Mouse (Mus musculus) CH12F3 (cell line): ENCODE results near the gene Jak1.

Source experiments
- in situ Hi-C: fragments of 300-500 bp; cut with MboI; formaldehyde crosslinking; loops from 2 replicates; pipeline ENCODE4 v1.14.3; 2020; ENCODE audit warnings: low sequenced_read_pairs

The Jak1 gene

DNA sequence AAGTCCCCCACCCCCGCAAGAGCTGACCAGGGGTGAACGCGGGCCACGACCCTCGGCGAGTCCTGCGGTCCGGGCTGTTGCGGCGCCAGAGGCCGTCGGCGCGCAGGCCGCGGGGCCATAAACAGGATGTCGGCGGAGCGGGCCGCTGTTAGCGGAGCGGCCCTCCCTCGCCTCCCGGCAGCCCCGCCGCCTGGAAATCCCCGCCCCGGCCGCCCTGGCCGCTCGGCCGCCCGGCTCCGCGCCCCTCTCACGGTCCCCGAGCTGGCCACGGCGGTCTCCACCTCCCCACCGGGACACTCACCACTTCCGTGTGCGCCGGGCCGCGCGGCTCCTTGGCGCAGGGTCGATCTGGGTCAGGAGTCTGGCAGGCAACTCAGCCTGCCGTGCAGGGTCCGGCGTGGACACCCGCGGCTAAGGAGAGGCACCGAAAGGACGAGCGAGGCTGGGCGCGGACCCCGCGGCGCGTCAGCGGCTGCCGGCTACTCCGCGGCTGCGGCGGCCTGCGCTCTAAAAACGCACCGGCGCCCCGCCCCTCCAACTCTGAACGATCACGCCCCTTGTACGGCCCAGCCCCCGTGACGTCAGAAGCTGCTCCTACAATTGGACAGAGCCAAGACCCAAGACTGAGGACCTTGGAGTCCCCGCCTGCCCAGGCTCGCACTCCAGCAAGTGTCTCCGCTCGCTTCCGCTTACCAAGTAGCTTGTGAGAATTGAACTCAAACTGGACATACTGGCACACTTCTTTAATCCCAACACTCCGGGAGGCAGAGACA is at the start of gene Jak1:
Jak1 (minus strand) TSS at position 542 of the 773 bp plus-strand sequence.
- in situ Hi-C loops: no loop called here

DNA sequence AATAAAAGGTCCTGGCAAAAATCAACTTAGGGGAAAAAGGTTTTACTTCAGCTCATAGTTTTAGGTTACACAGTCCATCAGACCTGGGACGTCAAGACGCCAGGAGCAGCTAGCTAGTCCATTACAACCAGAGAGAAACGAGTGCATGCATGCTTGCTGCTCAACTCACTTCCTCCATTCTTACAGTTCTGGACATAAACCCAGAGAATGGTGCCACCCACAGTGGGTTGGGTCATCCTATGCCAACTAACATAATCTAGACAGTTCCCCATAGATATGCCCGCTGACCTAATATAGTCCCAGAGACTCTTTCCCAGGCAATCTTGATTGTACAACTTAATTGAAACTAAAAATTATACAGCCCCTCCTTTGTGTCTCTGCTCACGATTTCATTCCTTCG is 47.0 kb upstream of the Jak1 start:
- in situ Hi-C loops: no loop called here

DNA sequence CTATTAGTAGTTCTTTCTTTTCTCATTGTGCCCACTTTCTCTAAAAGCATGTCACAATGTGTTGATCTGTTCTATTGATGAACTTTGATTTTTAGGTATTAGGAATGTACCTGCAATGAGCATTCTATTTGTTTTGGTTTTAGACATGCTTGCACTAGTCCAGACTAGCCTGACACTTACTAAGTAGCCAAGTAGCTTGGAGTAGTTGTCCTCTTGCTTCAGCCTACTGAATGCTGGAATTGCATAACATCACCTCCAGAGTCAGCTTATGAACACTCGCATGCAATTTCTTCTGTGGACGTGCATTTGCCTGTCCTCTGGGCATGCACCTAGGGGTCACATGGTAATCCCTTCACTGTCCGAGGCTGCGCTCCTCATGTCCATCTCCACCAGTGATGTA is 43.1 kb upstream of the Jak1 start:
- in situ Hi-C loops: no loop called here

DNA sequence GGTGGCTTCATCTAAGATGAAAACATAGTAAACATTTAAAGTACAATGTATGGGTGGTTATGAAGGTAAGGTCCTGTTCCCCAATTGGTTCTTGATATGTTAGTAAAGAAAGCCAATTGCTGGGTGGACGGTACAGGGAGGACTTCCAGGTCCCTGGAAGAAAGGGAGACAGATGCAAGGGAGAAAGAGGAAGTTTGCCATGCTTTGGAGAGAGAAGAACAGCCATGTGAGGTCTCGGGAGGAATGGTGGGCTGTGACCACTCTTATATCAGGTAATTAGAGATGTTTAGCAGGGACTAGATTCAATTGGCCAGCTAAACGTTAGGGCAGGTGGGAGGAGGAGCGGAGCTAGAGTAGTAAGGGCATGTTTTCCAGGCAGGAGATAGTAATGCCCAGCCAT is 42.2 kb upstream of the Jak1 start:
- in situ Hi-C loops: no loop called here

GRCm38 (mm10) chr4:101306132-101306915 is 41.2 kb upstream of the Jak1 start:
- in situ Hi-C loops: no loop called here

- in situ Hi-C loops: no loop called here
Measured at GRCm38 (mm10) chr4:101305126-101305525, 40.0 kb upstream of the Jak1 start.

DNA sequence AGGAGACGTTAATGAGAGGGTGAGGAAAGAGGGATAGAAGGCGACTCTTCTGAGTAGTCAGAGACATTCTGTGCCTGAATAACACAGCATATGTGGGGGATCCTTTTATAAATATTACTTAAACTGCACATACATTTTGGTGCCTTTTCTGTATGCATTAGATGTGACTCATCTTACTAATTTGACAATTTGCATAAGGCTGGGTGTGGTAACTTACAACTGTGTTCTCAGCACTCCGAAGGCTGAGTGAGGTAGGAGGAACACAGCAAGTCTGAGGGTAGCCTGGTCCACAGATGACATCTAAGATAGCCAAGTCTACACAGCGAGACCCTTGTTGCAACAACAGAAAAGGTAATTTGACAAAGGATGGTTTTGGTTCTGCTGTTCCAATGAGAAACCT is 39.0 kb upstream of the Jak1 start:
- in situ Hi-C loops: no loop called here

- in situ Hi-C loops: no loop called here
Measured at GRCm38 (mm10) chr4:101300392-101300910, 35.4 kb upstream of the Jak1 start.

- in situ Hi-C loops: no loop called here
Measured at GRCm38 (mm10) chr4:101298311-101298990, 33.4 kb upstream of the Jak1 start.

- in situ Hi-C loops: no loop called here
Measured at GRCm38 (mm10) chr4:101296836-101297235, 31.8 kb upstream of the Jak1 start.

- in situ Hi-C loops: no loop called here
Measured at GRCm38 (mm10) chr4:101295788-101296187, 30.7 kb upstream of the Jak1 start.

DNA sequence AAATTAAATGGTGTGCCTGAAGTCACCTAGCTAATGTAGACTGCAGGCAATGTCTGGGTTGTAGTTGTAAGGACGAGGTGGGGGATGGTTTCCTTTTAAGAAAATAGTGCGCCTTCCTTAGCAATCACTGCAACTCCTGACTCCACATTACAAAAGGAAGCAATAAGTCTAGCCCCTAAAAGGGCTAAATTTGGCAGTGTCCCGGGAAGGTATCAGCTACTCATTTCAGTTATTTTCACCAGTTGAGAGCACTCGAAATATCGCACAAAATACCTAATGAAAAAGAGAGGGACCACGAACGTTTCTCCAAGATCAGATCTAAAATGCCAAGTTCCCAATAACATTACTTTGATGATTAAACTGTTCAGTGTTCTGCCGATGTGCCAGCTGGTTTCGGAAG is 28.6 kb upstream of the Jak1 start:
- in situ Hi-C loops: no loop called here

DNA sequence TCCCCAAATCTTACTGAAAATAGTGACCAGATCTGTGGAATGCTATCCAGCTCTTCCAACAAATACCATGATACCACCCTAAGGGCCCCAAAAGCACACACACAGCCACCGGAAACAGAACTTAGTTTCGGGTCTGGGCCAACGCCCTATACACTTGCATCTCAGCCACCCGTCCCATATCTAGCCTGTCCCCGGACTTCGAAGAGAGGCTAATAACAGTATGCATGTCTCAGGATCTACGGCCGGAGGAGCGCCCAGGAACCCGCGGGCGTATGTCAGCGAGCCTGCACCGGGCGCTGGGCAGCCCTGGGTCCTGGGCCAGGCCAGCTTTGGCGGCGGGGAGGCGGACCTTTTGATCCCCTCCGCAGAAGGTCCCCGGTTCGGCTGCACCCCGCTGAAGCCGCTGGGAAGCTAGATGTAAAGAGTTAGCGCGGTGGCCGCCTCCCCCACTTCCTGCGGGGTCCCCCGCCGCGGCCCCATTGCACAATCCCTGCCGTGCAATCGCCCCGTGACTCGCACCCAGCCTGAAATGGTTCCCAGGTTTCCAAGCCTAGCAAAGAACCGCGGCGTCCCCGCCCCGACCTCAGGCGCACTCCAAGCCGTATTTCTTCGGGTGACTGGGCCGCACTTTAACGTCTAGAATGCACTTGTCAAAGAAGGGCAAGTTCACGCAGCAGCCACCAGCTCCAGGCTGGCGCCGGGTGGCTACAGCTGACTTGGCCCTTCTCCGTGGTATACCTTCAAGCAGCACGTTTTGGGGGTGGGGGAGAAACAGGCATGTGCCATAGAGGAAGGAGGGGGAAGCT is 27.9 kb upstream of the Jak1 start:
- in situ Hi-C loops: no loop called here

DNA sequence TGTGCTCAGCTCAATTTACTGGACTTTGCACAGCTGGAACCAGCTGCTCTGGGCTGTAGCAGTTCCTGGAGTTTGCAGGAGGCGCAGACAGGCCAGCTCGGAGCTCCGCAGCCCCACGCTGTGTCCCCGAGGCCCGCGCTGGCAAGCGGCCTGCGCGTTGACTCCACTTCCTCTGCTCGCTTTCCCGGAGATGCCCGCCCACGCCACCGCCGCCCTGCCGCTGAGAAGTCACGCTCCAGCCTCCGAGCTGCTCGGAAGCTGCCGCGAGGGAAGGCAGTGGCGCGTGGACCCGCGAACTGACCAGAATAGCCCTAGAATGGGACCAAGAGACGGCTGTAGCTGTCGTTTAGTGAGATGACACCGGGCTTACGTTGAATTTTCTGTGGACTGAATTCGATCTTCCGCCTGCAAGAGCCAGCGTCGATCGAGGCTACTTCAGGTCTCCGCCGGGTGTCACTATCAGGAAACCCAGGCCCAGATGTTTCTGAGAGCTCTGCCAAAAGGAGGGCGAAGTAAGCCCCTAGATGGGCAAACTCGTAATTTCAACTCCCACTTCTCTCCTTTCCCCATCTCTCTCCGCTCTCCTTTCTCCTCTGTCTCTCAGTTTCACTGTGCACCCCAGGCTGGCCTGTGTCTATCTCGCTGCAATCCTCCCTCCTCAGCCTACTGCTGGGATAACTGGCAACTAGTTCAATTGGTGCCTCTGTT is 27.1 kb upstream of the Jak1 start:
- in situ Hi-C loops: no loop called here

DNA sequence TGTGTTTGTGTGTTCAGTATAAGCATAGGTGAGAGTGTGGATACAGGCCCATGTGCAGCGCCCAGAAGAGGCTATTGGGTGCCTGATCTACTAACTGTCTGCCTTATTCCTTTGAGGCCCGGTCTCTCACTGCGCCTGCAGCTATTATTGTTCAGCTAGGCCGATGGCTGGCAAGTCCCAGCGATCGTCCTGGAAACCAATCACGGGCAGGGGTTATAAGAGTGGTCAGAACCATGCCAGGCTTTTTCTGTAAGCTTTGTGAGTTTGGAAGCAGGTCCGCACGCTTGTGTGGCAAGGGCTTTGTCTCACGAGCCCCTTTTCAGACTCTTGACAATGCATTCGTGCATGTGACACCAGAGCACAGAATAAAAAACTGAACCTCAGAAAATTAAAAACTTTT is 23.2 kb upstream of the Jak1 start:
- in situ Hi-C loops: no loop called here

- in situ Hi-C loops: no loop called here
Measured at GRCm38 (mm10) chr4:101286562-101286961, 21.5 kb upstream of the Jak1 start.

DNA sequence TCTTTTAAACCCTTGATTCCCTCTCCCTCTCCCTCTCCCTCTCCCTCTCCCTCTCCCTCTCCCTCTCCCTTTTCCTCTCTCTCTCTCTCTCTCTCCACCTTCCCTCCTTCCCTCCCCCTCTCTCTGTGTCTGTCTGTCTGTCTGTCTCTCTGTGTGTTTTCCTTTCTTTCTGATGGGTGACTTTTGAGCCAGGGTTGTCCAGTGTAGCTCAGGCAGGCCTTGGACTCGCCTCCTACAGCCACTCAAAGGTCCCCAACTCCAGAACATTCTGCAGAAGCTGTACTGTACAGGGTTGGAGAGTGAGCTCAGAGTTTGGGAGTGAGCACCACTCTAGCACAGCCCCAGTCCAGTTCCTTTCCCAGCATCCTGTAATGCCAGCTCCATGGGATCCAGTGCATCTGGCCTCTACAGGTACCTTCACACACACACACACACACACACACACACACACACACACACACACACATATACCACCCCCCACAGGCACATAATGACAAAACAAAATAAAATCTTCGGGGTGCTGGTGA is 20.9 kb upstream of the Jak1 start:
- in situ Hi-C loops: no loop called here

DNA sequence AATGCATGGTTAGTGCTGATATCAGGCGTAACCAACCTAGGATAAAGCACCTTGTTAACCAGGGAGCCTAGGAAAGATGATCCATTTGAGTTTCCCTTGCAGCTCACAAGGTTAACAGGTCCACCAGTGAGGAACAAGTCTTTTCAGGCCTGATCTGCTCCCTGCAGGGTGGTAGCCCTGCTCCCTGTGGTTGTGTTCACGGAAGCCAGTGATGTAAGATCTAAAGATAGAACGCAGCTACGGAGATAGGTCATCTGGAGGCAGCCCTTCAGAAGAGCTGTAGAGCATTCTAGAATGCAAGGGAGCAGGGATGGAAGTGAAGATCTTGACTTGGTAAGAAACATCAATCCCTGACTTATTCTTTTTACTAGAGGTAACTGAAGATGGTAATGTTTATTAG is 18.9 kb upstream of the Jak1 start:
- in situ Hi-C loops: no loop called here

DNA sequence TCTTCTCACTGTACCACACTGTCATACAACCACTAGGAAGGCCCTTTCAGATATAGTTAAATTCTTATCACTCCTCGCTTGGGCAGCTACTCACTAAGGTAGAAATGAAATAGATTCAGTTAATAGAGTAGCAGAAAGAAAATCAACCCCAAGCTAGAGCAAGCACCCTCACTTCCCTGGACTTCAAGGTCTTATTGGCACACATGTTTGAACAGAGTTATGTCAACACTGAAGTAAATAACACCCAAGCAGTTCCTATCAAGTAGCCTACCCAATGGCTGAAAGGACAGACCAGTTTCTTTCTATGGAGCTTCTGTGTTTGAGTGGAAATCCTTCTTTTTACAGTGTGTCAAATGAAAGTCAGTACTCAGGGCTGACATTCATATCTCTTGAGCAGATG is 17.2 kb upstream of the Jak1 start:
- in situ Hi-C loops: no loop called here

DNA sequence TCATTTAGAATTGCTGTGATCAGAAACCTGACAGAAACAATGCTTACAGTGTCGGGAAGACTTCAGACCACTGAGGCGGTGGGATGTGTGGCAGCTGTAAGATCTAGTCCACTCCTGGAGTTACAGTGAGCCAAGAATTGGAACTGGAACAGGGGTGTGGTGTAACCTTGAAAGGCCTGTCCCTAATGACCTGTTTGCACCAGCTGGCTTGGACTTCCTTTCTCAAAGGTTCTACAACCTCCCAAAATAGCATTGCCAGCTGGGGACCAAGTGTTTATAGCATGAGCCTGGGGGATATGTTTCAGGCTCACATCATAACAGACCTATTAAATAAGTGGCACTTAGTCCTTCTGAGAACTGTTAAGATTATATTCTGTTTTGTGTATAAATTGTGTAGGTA is 15.0 kb upstream of the Jak1 start:
- in situ Hi-C loops: no loop called here
